Mouse (Mus musculus): ENCODE data around the gene Xylt2. TPM values are rescaled to one million over a fixed set of nuclear protein-coding genes. Genes with fewer than 3 reads are reported as not detected.

The Xylt2 gene
- total and polyA plus RNA-seq, 3 experiments, result 10.1 to 20.2 (median 16.3) TPM

Other genes starting within 250 kb of the Xylt2 start
- 0.59 and 1.7 TPM in 2 replicates for gene Cacna1g, start 203.3 kb downstream of the Xylt2 start, total RNA-seq (2012; rRNA removed)
- gene Cacna1g, start 203.3 kb downstream of the Xylt2 start, total RNA-seq (2014; rRNA removed), result 0.97 and 2.4 TPM in 2 replicates
- 3.7 and 4.1 TPM in 2 replicates for gene Cacna1g, start 203.3 kb downstream of the Xylt2 start, polyA plus RNA-seq (2012; ENCODE audit: insufficient read length, low read depth)
- gene Spata20, start 191.3 kb downstream of the Xylt2 start, total RNA-seq (2012; rRNA removed), result not detected in 2 replicates
- not detected in 2 replicates for gene Spata20, start 191.3 kb downstream of the Xylt2 start, total RNA-seq (2014; rRNA removed)
- gene Spata20, start 191.3 kb downstream of the Xylt2 start, polyA plus RNA-seq (2012; ENCODE audit: insufficient read length, low read depth), result not detected in 2 replicates
- 0.04 TPM in 1 of 2 replicates, not detected in the other for gene Epn3, start 177.5 kb downstream of the Xylt2 start, total RNA-seq (2012; rRNA removed)
- 0.05 TPM in 1 of 2 replicates, not detected in the other for gene Epn3, start 177.5 kb downstream of the Xylt2 start, total RNA-seq (2014; rRNA removed)
- gene Epn3, start 177.5 kb downstream of the Xylt2 start, polyA plus RNA-seq (2012; ENCODE audit: insufficient read length, low read depth), result 0.11 and 0.19 TPM in 2 replicates
- gene Mycbpap, start 155.8 kb downstream of the Xylt2 start, total RNA-seq (2012; rRNA removed), result 1.3 and 3.1 TPM in 2 replicates
- 0.08 and 0.43 TPM in 2 replicates for gene Mycbpap, start 155.8 kb downstream of the Xylt2 start, total RNA-seq (2014; rRNA removed)
- 0.98 and 1.1 TPM in 2 replicates for gene Mycbpap, start 155.8 kb downstream of the Xylt2 start, polyA plus RNA-seq (2012; ENCODE audit: insufficient read length, low read depth)
- gene Rsad1, start 128.3 kb downstream of the Xylt2 start, total RNA-seq (2012; rRNA removed), result 6.0 and 7.3 TPM in 2 replicates
- gene Rsad1, start 128.3 kb downstream of the Xylt2 start, total RNA-seq (2014; rRNA removed), result 7.2 and 9.3 TPM in 2 replicates
- 8.6 and 9.2 TPM in 2 replicates for gene Rsad1, start 128.3 kb downstream of the Xylt2 start, polyA plus RNA-seq (2012; ENCODE audit: insufficient read length, low read depth)
- gene Chad, start 112.5 kb downstream of the Xylt2 start, total RNA-seq (2012; rRNA removed), result 0.13 and 0.17 TPM in 2 replicates
- not detected in 2 replicates for gene Chad, start 112.5 kb downstream of the Xylt2 start, total RNA-seq (2014; rRNA removed)
- 0.41 and 0.53 TPM in 2 replicates for gene Chad, start 112.5 kb downstream of the Xylt2 start, polyA plus RNA-seq (2012; ENCODE audit: insufficient read length, low read depth)
- 4.9 and 7.5 TPM in 2 replicates for gene Acsf2, start 75.6 kb downstream of the Xylt2 start, total RNA-seq (2012; rRNA removed)
- gene Acsf2, start 75.6 kb downstream of the Xylt2 start, total RNA-seq (2014; rRNA removed), result 4.1 and 4.5 TPM in 2 replicates
- 24.1 and 25.7 TPM in 2 replicates for gene Acsf2, start 75.6 kb downstream of the Xylt2 start, polyA plus RNA-seq (2012; ENCODE audit: insufficient read length, low read depth)
- 324 and 412 TPM in 2 replicates for gene Lrrc59, start 47.7 kb downstream of the Xylt2 start, total RNA-seq (2012; rRNA removed)
- 325 and 338 TPM in 2 replicates for gene Lrrc59, start 47.7 kb downstream of the Xylt2 start, total RNA-seq (2014; rRNA removed)
- 452 and 493 TPM in 2 replicates for gene Lrrc59, start 47.7 kb downstream of the Xylt2 start, polyA plus RNA-seq (2012; ENCODE audit: insufficient read length, low read depth)
- 104 and 114 TPM in 2 replicates for gene Mrpl27, start 23.7 kb downstream of the Xylt2 start, total RNA-seq (2012; rRNA removed)
- gene Mrpl27, start 23.7 kb downstream of the Xylt2 start, total RNA-seq (2014; rRNA removed), result 128 and 139 TPM in 2 replicates
- 86.6 and 95.2 TPM in 2 replicates for gene Mrpl27, start 23.7 kb downstream of the Xylt2 start, polyA plus RNA-seq (2012; ENCODE audit: insufficient read length, low read depth)
- gene Eme1, start 23.6 kb downstream of the Xylt2 start, total RNA-seq (2012; rRNA removed), result 36.8 and 46.9 TPM in 2 replicates
- gene Eme1, start 23.6 kb downstream of the Xylt2 start, total RNA-seq (2014; rRNA removed), result 38.4 and 40.8 TPM in 2 replicates
- gene Eme1, start 23.6 kb downstream of the Xylt2 start, polyA plus RNA-seq (2012; ENCODE audit: insufficient read length, low read depth), result 45.9 and 55.2 TPM in 2 replicates
- not detected in 2 replicates for gene Gm11541, start 27.0 kb upstream of the Xylt2 start, total RNA-seq (2012; rRNA removed)
- 0.17 TPM in 1 of 2 replicates, not detected in the other for gene Gm11541, start 27.0 kb upstream of the Xylt2 start, total RNA-seq (2014; rRNA removed)
- gene Gm11541, start 27.0 kb upstream of the Xylt2 start, polyA plus RNA-seq (2012; ENCODE audit: insufficient read length, low read depth), result not detected in 2 replicates
- gene Cdc34b, start 64.3 kb upstream of the Xylt2 start, total RNA-seq (2012; rRNA removed), result 0.21 TPM in 1 of 2 replicates, not detected in the other
- 0.19 TPM in 1 of 2 replicates, not detected in the other for gene Cdc34b, start 64.3 kb upstream of the Xylt2 start, total RNA-seq (2014; rRNA removed)
- gene Cdc34b, start 64.3 kb upstream of the Xylt2 start, polyA plus RNA-seq (2012; ENCODE audit: insufficient read length, low read depth), result not detected in 2 replicates
- 0.17 TPM in 1 of 2 replicates, not detected in the other for gene Tmem92, start 105.2 kb upstream of the Xylt2 start, total RNA-seq (2012; rRNA removed)
- gene Tmem92, start 105.2 kb upstream of the Xylt2 start, total RNA-seq (2014; rRNA removed), result not detected in 2 replicates
- gene Tmem92, start 105.2 kb upstream of the Xylt2 start, polyA plus RNA-seq (2012; ENCODE audit: insufficient read length, low read depth), result not detected in 2 replicates